In the genomic region with DNA sequence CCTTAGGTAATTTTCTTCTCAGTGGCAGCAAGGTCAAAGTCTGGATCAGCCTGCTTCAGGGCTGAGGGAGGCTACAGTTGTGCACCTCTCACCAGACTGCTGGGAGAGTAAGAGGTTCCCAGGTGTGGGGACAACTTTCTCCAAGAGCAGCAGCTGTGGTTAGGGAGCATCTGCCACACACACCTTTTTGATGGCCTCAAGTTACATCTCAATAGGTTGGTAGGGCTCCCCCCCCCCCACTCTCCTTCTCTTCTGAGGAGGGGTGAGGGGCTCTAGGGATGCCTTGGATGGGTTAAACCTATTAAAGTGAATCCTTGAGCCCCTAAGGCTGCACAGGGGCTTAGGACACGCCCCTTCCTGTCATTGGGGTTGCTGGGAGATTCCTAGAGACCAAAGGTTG, we compare ENCODE assay signal across 23 mouse cellular contexts.
"Had no signal": no experiment of that assay in that cellular context is flagged by ENCODE, and none has a peak within 500 bp of the region (broad histone marks: within the 10 kb centered on the region; RNA-seq: fewer than 3 reads in every experiment).

No protein-coding gene starts in this region.

- H3K27me3 ChIP-seq: kidney, embryonic 15.5 days; limb, embryonic 13.5 days; limb, embryonic 15.5 days had no signal

- H3K9ac ChIP-seq: heart, embryonic 13.5 days; heart, embryonic 15.5 days; hindbrain, embryonic 13.5 days; hindbrain, embryonic 15.5 days; kidney, embryonic 15.5 days; limb, embryonic 13.5 days; limb, embryonic 15.5 days; liver, embryonic 12.5 days had no signal

- H3K27ac ChIP-seq: heart, embryonic 13.5 days; heart, embryonic 15.5 days; hindbrain, embryonic 13.5 days; hindbrain, embryonic 15.5 days; kidney, embryonic 15.5 days; kidney, postnatal 0 days; limb, embryonic 13.5 days; limb, embryonic 15.5 days; liver, embryonic 12.5 days had no signal

- ATAC-seq: intestine, embryonic 16.5 days; liver, embryonic 12.5 days had no signal

- H3K9me3 ChIP-seq: heart, embryonic 13.5 days; heart, embryonic 15.5 days; hindbrain, embryonic 13.5 days; hindbrain, embryonic 15.5 days; kidney, embryonic 15.5 days; limb, embryonic 13.5 days; limb, embryonic 15.5 days; liver, embryonic 12.5 days had no signal

- H3K4me3 ChIP-seq: heart, embryonic 13.5 days; heart, embryonic 15.5 days; hindbrain, embryonic 13.5 days; hindbrain, embryonic 15.5 days; kidney, embryonic 15.5 days; limb, embryonic 13.5 days; limb, embryonic 15.5 days; liver, embryonic 12.5 days had no signal

- H3K36me3 ChIP-seq: heart, embryonic 13.5 days; heart, embryonic 15.5 days; hindbrain, embryonic 13.5 days; hindbrain, embryonic 15.5 days; kidney, embryonic 15.5 days; limb, embryonic 13.5 days; limb, embryonic 15.5 days; liver, embryonic 12.5 days had no signal

- DNase-seq: gastrocnemius, postnatal 25 days; heart, adult 18-20 months; heart, postnatal 14 days; heart, postnatal 36 days; kidney, adult 11 months; kidney, adult 2 months; kidney, adult 9 months; kidney, postnatal 14 days; kidney, postnatal 36 days; layer of hippocampus, adult 9-11 months; layer of hippocampus, postnatal 36 days; left cerebral cortex, postnatal 4 days had no signal

- H3K4me2 ChIP-seq: heart, embryonic 11.5 days; heart, embryonic 13.5 days; heart, embryonic 15.5 days; hindbrain, embryonic 13.5 days; hindbrain, embryonic 15.5 days; kidney, embryonic 15.5 days; limb, embryonic 13.5 days; limb, embryonic 15.5 days; liver, embryonic 12.5 days had no signal
